Mouse (Mus musculus) limb, embryonic 13.5 days (tissue): ENCODE data around the gene Neto2. TPM values are rescaled to one million over a fixed set of nuclear protein-coding genes. Genes with fewer than 3 reads are reported as not detected.
A peak's percentile ranks its signal among the peaks of the same experiment; 100 is the strongest.

Experiments
- ATAC-seq: fragments of 200-750 bp; cut with Nextera tagmentation; 2 replicates; pipeline ENCODE4 v1.8.0; 2017; ENCODE audit warnings: low read depth, moderate number of reproducible peaks, moderate TSS enrichment; ENCODE audit not compliant: low FRiP score
- H3K27ac ChIP-seq: fragments of 300-500 bp; sonication (generic); 2 replicates; pipeline ENCODE4 v1.5.1; 2015; ENCODE audit warnings: inconsistent platforms, mild to moderate bottlenecking, moderate library complexity
- H3K27me3 ChIP-seq: fragments of 300-500 bp; sonication (generic); 2 replicates; pipeline ENCODE4 v1.6.1; 2015; ENCODE audit warnings: mild to moderate bottlenecking, inconsistent platforms
- H3K36me3 ChIP-seq: fragments of 300-500 bp; sonication (generic); 2 replicates; pipeline ENCODE4 v1.6.1; 2015; ENCODE audit warnings: inconsistent platforms, mild to moderate bottlenecking, moderate library complexity
- H3K4me1 ChIP-seq: fragments of 300-500 bp; sonication (generic); 2 replicates; pipeline ENCODE4 v1.6.1; 2015; ENCODE audit warnings: inconsistent platforms
- H3K4me2 ChIP-seq: fragments of 300-500 bp; sonication (generic); replicated peaks from 2 replicates; pipeline ENCODE4 v1.6.1; 2015; ENCODE audit warnings: inconsistent platforms, mild to moderate bottlenecking, moderate library complexity
- H3K4me3 ChIP-seq: fragments of 300-500 bp; sonication (generic); 2 replicates; pipeline ENCODE4 v1.5.1; 2015; ENCODE audit warnings: moderate library complexity, mild to moderate bottlenecking, inconsistent platforms
- H3K9ac ChIP-seq: fragments of 300-500 bp; sonication (generic); 2 replicates; pipeline ENCODE4 v1.6.1; 2015; ENCODE audit warnings: mild to moderate bottlenecking, inconsistent platforms
- H3K9me3 ChIP-seq: fragments of 300-500 bp; sonication (generic); 2 replicates; pipeline ENCODE4 v1.6.1; 2016; ENCODE audit warnings: inconsistent platforms
- WGBS: fragments of 180-500 bp; shearing (Covaris S2); methylation state at CpG from one replicate; pipeline ENCODE4 v1.1.7; 2015; 5-methylcytosine and 5-hydroxymethylcytosine counted together
- polyA plus RNA-seq: library from polyadenylated mRNA; unstranded; fragments of >200 nt; fragmentation: Nextera tagmentation; extraction: Ambion mirVana; gene quantifications from 2 replicates; pipeline ENCODE4 v1.2.1, GENCODE M21; 2015

The Neto2 gene
- 9.6 and 11.3 TPM in 2 replicates for polyA plus RNA-seq

DNA sequence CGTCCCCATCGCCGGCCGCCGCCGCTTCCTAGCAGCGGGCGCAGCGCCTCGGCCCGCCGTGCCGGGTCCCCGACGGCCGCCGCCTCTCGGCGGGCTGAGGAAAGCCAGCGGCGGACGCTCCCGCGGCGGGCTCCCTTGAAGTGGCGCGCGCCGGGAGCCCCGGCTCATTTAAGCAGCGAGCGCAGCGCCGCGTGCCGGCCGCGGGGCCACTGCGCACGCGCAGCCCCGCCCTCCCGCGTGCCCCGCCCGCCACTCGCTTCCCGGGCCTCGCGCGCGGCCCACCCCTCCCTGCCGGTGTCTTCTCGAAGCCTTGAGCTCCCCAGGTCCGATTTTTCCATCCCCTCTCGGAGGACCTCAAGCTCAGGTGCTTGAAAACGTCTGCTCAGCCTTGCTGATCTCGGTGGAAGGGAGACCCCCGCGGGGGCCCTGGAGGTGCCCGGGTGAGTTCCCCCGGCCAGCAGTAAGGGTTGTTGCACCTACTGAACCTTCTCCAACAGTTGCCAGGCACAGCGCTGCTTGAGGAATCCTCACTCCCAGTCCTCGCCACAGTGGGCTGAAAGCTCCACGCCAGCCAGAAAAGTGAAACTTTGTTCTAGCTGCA lies at the start of gene Neto2:
Gene Neto2 (minus strand): TSS at position 174 of the 601 bp plus-strand sequence.
- peak within 1 kb of the TSS; percentile 78 for H3K4me2 ChIP-seq
- H3K27ac ChIP-seq: peak within 1 kb of the TSS; percentile 88
- H3K4me1 ChIP-seq: 0 out of 2 replicates have a peak, but pooled peaks cover 8% of the 10 kb centered on the region
- no peaks in the 10 kb centered on the region for H3K36me3 ChIP-seq
- peak within 1 kb of the TSS; percentile 85 for H3K9ac ChIP-seq
- ATAC-seq: peak; percentile 91
- no peaks in the 10 kb centered on the region for H3K9me3 ChIP-seq
- WGBS: 4% methylated on average over 60 of the region's 65 CpGs
- H3K4me3 ChIP-seq: peak within 1 kb of the TSS; percentile 75
- H3K27me3 ChIP-seq: peaks cover 9% of the 10 kb centered on the region

DNA sequence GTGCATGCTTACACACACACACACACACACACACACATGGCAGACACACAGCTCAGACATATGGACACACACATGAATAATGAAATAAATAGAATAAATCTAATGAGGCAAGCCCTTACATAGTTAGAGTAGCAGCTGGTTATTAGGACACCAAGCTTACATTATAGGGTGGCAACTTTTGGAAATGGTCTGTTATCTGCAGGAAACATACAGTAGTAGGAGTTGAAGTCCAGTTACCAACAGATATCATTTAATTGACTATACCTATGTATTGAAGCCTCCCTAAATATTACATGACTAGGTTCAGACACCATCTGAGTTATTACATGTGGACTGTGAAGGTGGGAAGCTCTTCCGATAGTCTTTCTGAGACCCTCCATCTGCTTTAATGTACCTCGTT lies 44.3 kb upstream of the Neto2 start:
- WGBS: 93% methylated on average over 2 of the region's 2 CpGs

DNA sequence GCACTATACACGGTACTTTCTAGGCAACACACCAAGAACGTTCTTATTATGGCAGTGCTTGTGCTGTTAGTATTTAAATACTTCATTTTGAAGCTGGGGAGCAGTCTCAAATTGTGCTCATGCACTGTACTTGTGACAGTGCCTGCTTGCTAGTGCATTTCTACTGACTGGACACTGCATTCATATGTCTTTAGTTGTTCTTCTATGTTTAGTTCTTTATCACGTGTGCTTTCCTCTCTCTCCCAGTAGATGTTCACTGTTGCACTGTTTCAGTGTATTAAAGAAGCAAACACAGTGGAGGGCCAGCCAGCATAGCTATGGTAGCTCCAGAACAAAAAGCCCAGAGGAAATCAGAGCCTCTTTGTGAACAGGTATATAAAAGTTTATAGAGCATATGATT lies 29.8 kb upstream of the Neto2 start:
- peaks cover 24% of the 10 kb centered on the region for H3K36me3 ChIP-seq
- H3K27me3 ChIP-seq: no peaks in the 10 kb centered on the region
- WGBS: 91% methylated on average over 3 of the region's 3 CpGs
- H3K27ac ChIP-seq: no peak overlapping the region
- no peak overlapping the region for H3K4me3 ChIP-seq
- no peak overlapping the region for H3K4me2 ChIP-seq
- no peak overlapping the region for H3K9ac ChIP-seq
- no peaks in the 10 kb centered on the region for H3K9me3 ChIP-seq
- no peaks in the 10 kb centered on the region for H3K4me1 ChIP-seq
- no peak for ATAC-seq

More for the DNA sequence above, 44.3 kb upstream of the Neto2 start:
- Histone ChIP-seq H3K27me3 (no peaks in the 10 kb centered on the region), H3K9me3 (no peaks in the 10 kb centered on the region), H3K4me1 (no peaks in the 10 kb centered on the region), H3K27ac (no peak overlapping the region), H3K36me3 (peaks cover 5% of the 10 kb centered on the region; the same call in 1 of the 2 replicates), H3K4me3 (no peak overlapping the region), H3K9ac (no peak overlapping the region), H3K4me2 (no peak overlapping the region)
- ATAC-seq: no peak

DNA sequence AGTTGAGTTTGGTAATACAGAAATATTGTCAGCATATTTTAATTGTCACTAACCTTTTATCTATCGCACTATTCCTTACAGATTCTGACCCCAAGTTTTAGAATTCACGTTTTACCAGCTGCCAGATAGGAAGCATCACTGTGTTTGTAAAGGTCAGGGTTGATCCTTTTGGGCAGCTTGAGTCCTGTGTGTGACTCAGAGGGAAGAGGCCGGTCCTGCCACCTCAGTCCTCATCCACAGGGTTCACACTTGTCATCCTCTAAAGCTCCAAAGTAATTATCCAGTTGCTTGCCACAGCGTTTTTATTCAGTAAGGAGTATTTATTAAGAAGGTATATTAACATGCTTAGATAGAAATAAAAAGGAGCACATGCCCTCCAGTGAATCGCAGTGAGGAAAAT lies 16.5 kb upstream of the Neto2 start:
- Histone ChIP-seq H3K4me1 (no peaks in the 10 kb centered on the region), H3K9me3 (no peaks in the 10 kb centered on the region), H3K36me3 (peaks cover 19% of the 10 kb centered on the region; the same call in 1 of the 2 replicates), H3K9ac (no peak overlapping the region), H3K27me3 (no peaks in the 10 kb centered on the region), H3K4me3 (no peak overlapping the region), H3K4me2 (no peak overlapping the region), H3K27ac (no peak overlapping the region)
- WGBS: 85% methylated on average over 5 of the region's 5 CpGs
- ATAC-seq: no peak

DNA sequence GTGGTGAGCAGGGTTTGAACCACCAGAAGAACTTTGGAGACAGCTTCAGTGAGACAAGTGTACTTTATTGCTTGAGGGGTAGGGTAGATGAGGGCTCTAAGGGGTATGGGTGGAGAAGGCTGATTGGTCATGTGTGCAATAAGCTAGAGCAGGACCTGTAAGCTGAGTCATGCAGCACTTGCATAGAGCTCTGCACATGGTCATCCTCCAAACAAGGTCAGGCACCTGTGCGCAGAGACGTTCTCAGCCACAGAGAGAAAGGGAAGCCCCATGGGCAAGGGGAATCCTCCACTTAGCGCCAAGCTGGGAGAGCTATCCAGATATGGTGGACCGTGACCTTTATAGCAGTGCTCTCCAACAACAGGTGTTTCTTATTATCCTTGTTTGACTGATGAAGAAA lies 16.0 kb upstream of the Neto2 start:
- no peaks in the 10 kb centered on the region for H3K9me3 ChIP-seq
- H3K4me3 ChIP-seq: no peak overlapping the region
- H3K4me2 ChIP-seq: no peak overlapping the region
- 80% methylated on average over 4 of the region's 4 CpGs for WGBS
- ATAC-seq: no peak
- H3K36me3 ChIP-seq: peaks cover 16% of the 10 kb centered on the region; the same call in 1 of the 2 replicates
- no peaks in the 10 kb centered on the region for H3K4me1 ChIP-seq
- H3K27ac ChIP-seq: no peak overlapping the region
- no peaks in the 10 kb centered on the region for H3K27me3 ChIP-seq
- H3K9ac ChIP-seq: no peak overlapping the region

DNA sequence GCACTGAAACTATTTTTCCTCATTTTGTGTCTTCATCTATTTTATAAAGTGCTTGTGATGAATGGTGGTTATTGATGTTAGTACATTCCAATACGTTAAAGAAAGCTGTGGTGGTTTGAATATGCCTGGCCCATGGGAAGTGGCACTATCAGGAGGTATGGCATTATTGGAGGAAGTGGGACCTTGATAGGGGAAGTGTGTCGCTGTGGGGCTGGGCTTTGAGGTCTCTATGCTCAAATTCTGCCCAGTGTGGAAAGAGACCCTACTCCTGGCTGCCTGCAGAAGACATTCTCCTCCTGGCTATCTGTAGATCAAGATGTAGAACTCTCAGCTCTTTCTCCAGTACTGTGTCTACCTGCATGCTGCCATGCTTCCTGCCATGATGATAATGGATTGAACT lies 6.3 kb upstream of the Neto2 start:
- Histone ChIP-seq H3K9ac (no peak overlapping the region), H3K9me3 (no peaks in the 10 kb centered on the region), H3K4me1 (no peaks in the 10 kb centered on the region), H3K27me3 (peaks cover 4% of the 10 kb centered on the region), H3K4me2 (no peak overlapping the region), H3K27ac (no peak overlapping the region), H3K4me3 (no peak overlapping the region), H3K36me3 (no peaks in the 10 kb centered on the region)
- WGBS: 75% methylated on average over 2 of the region's 2 CpGs
- no peak for ATAC-seq

DNA sequence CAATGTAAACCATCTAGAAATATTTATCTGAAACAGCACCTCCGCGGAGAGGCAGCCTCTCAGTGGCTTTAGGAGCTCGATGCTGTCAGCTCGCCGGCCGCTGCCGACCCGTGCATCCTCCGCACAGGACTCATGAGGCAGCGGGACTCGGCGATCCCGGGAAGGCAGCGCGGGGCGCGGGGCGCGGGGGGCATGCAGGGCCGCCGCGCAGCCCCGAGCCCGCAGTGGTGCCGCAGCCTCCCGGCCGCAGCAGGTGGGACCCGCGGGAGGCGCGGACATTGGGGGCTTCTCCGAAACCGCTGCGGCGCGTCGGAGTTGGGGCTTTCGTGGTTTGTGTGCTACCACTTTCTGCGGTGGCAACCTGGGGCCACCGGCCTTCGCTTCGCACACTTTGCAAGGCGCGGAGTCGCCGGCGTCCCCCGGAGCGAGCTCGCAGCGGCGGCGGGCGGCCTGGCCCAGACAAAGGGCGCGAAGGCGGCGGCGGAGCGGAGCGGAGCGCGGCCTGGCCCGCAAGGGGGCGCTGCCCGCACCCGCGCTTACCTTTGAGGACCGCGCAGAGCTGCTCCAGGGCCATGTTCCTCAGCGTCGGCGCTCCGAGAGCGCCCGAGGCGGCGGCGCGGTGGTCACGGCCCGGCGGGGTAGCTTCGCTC lies 498 bp downstream of the Neto2 start:
- peak; percentile 97 for ATAC-seq
- peak overlapping the region; percentile 78 for H3K4me2 ChIP-seq
- H3K9ac ChIP-seq: peak overlapping the region; percentile 85
- H3K4me3 ChIP-seq: peak overlapping the region; percentile 75
- H3K4me1 ChIP-seq: 0 out of 2 replicates have a peak, but pooled peaks cover 8% of the 10 kb centered on the region
- peak overlapping the region; percentile 88 for H3K27ac ChIP-seq
- under 1% methylated on average over 60 of the region's 84 CpGs for WGBS
- H3K36me3 ChIP-seq: no peaks in the 10 kb centered on the region
- H3K9me3 ChIP-seq: no peaks in the 10 kb centered on the region
- peaks cover 9% of the 10 kb centered on the region for H3K27me3 ChIP-seq

DNA sequence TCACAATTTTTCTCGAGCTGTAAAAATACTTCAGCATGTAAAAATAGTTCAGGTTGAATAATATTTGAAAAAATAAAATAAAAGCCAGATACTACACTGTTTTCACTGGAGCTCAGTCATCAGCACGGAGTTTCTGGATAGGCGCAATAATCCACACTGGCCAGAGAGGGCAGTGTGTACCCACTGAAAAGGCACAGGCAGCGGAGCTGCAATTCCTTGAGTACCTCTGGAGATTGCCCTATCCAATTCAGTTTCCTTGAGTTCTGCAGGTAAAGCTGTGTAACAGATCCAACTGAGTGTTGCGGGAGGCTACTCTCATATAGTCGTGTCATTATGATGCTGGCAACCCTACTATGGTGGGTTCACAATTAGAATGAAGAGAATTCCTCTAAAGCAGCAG lies 1.7 kb downstream of the Neto2 start:
- peak overlapping the region; percentile 22 for H3K4me3 ChIP-seq
- peak overlapping the region; percentile 54 for H3K4me2 ChIP-seq
- no peaks in the 10 kb centered on the region for H3K9me3 ChIP-seq
- 0% methylated on average over 6 of the region's 6 CpGs for WGBS
- no peak overlapping the region for H3K9ac ChIP-seq
- H3K4me1 ChIP-seq: 0 out of 2 replicates have a peak, but pooled peaks cover 8% of the 10 kb centered on the region
- H3K36me3 ChIP-seq: no peaks in the 10 kb centered on the region
- H3K27me3 ChIP-seq: peaks cover 9% of the 10 kb centered on the region
- H3K27ac ChIP-seq: no peak overlapping the region
- ATAC-seq: peak; percentile 48; the same call in 1 of the 2 replicates

DNA sequence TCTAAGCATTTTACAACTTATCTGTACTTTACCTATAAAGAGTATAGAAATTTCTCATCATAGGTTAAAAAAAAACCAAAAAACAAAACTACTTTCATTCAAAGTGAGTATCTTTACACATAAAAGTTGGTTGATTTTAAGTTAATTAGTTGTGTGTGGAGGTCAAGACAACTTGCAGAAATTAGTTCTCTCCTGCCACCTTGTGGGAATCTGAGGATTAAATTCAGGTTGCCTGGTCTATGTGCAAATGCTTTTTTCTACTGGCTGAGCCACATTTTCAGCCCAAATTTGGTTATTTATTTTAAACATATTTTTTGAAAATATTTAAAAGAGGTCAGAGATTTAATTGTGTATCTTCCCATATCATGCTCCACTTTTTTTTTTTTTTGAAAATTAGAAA lies 35.6 kb downstream of the Neto2 start:
- no peak overlapping the region for H3K4me3 ChIP-seq
- ATAC-seq: no peak
- no peaks in the 10 kb centered on the region for H3K4me1 ChIP-seq
- no peak overlapping the region for H3K9ac ChIP-seq
- H3K4me2 ChIP-seq: no peak overlapping the region
- no peak overlapping the region for H3K27ac ChIP-seq
- H3K36me3 ChIP-seq: peaks cover 4% of the 10 kb centered on the region; the same call in 1 of the 2 replicates
- H3K9me3 ChIP-seq: no peaks in the 10 kb centered on the region
- no peaks in the 10 kb centered on the region for H3K27me3 ChIP-seq

DNA sequence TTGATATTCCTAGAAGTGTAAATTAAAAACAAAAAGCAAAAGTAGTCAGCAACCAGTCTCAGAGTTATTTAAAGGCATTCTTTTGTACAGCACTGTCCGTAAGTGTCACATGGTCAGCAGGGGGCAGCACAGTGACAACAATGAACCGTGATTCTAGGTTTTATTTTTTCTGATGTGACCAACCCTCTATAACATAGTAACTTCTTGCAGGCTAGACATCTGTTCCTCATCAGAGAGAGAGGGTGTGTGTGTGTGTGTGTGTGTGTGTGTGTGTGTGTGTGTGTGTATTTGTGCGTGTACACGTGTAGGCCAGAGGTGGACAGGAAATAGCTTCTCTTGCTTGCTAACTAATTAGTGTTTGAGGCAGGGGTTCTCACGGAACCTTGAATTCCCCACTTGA lies 38.7 kb downstream of the Neto2 start:
- H3K9me3 ChIP-seq: no peaks in the 10 kb centered on the region
- peaks cover 4% of the 10 kb centered on the region; the same call in 1 of the 2 replicates for H3K36me3 ChIP-seq
- H3K4me3 ChIP-seq: no peak overlapping the region
- H3K4me2 ChIP-seq: no peak overlapping the region
- no peaks in the 10 kb centered on the region for H3K27me3 ChIP-seq
- WGBS: 21% methylated on average over 5 of the region's 5 CpGs
- H3K27ac ChIP-seq: no peak overlapping the region
- peak; percentile 64; the same call in 1 of the 2 replicates for ATAC-seq
- no peaks in the 10 kb centered on the region for H3K4me1 ChIP-seq
- no peak overlapping the region for H3K9ac ChIP-seq

DNA sequence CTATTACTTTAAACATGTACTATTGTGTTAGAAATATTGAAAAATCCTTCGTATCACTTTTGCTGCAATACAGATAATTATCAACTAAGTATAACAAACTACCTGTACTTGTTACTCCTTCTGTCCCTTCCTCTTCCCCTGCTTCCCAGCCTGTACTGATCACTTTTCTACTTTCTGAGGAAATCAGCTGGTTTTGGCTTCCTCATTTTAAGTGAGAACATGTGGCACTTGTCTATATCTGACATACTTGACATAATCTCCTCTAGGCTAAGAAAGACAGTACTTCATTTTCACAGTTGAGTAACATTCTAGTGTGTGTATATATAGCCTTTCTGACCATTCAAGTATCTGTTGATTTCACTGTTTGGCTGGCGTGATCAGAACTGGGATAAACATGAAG lies 49.5 kb downstream of the Neto2 start:
- ATAC-seq: no peak
- Histone ChIP-seq H3K27me3 (no peaks in the 10 kb centered on the region), H3K9me3 (no peaks in the 10 kb centered on the region), H3K36me3 (peaks cover 8% of the 10 kb centered on the region; the same call in 1 of the 2 replicates), H3K4me1 (no peaks in the 10 kb centered on the region), H3K4me2 (no peak overlapping the region), H3K4me3 (no peak overlapping the region), H3K27ac (no peak overlapping the region), H3K9ac (no peak overlapping the region)
- WGBS: 91% methylated on average over 2 of the region's 2 CpGs

DNA sequence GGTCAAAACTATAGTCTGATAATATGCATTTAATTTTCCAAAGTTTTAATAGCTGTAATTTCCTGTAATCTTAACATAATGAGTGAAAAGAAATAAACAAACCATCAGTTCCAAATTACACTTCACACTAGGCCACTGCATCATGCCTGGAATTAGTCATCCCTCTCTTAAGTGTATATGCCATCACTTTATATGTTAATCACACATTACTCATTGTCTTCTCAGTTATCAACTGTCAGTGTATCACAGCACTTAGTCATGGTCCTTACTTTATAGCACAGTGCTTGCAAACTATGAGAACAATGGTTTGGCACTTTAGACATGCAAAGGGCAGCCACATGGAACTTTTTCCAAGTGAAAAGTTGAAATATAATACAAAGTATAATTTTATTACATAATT lies 52.2 kb downstream of the Neto2 start:
- H3K9ac ChIP-seq: no peak overlapping the region
- ATAC-seq: no peak
- no peak overlapping the region for H3K4me2 ChIP-seq
- H3K27ac ChIP-seq: no peak overlapping the region
- H3K4me1 ChIP-seq: no peaks in the 10 kb centered on the region
- peaks cover 23% of the 10 kb centered on the region for H3K36me3 ChIP-seq
- H3K27me3 ChIP-seq: no peaks in the 10 kb centered on the region
- no peak overlapping the region for H3K4me3 ChIP-seq
- H3K9me3 ChIP-seq: no peaks in the 10 kb centered on the region
